Mouse (Mus musculus): ENCODE measurements around the gene Zfp112. TPM values are rescaled to one million over a fixed set of nuclear protein-coding genes. Genes with fewer than 3 reads are reported as not detected.

Zfp112 gene
- total RNA-seq, 2 experiments from 2014 or later, result 7.5 to 9.1 TPM

DNA sequence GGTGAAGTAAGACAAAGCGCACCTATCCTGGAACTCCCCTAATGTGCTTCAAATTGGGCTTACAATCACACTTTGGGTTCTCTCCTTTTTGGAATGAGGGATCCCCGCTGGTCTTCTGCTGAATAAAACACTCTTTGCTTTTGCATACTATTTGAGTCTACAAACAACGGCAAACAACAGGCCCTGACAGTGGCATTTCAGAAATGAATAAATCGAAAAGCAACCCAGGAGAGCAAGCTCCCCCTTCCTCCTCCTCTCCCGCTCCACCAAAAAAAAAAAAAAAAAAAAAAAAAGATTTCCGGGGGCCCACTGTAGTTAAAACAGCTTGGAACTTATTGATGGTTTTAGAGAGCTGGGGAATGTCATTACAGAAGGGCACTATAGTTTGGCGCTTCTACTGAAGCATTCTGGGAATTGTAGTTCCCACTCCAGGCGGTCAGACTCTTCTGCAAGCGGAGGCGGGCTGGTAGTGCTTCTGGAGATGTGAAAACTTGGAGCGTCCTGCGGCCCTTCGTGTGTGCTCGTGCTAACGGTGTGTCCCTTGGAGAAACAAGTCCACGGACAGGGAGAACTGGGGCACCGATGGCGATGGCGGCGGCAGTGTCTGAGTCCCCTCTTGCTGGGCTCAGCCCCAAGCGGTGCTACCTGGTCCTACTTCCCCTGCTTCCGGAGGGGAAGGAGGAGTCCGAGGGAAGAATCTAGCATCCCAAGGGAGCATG, 62.7 kb downstream of the Zfp112 start, which contains the start of gene Zfp114:
Gene Zfp114 (plus strand): TSS at position 443 of the 719 bp plus-strand sequence.
- DNase-seq (ENCODE audit: low spot score in 2 of 2), result peak; percentile 70 to 82
- intact Hi-C loops (cut with DNase I), result loop anchor here (2.0 kb wide), 1 partner anchor 62 kb away; the partner anchor contains the start of gene Zfp112

- intact Hi-C loops (cut with DNase I), result loop anchor here (2.0 kb wide), 1 partner anchor 63 kb away; the partner anchor contains the start of gene Zfp112
- no peak for DNase-seq (ENCODE audit: low spot score in 2 of 2)
Observed at GRCm38 (mm10) chr7:24175337-24175711, 63.2 kb downstream of the Zfp112 start.

Other genes starting within 250 kb of the Zfp112 start
- not detected for gene Vmn1r177, start 245.9 kb upstream of the Zfp112 start, total RNA-seq (2021)
- not detected for gene Vmn1r178, start 220.3 kb upstream of the Zfp112 start, total RNA-seq (2021)
- gene Vmn1r179, start 185.3 kb upstream of the Zfp112 start, total RNA-seq (2021), result not detected
- not detected for gene Vmn1r180, start 161.7 kb upstream of the Zfp112 start, total RNA-seq (2021)
- gene Vmn1r181, start 137.7 kb upstream of the Zfp112 start, total RNA-seq (2021), result not detected
- gene V1rd19, start 110.6 kb upstream of the Zfp112 start, total RNA-seq (2021), result not detected
- not detected for gene Vmn1r183, start 59.1 kb upstream of the Zfp112 start, total RNA-seq (2021)
- 10 to 100 TPM; 29.5 to 31.7 TPM for gene Zfp180, start 30.4 kb upstream of the Zfp112 start, total RNA-seq (2021)
- 10 to 100 TPM; 20.2 to 22.8 TPM for gene Zfp235, start 21.9 kb downstream of the Zfp112 start, total RNA-seq (2021)
- 1 to 10 TPM; 3.7 TPM for gene Zfp114, start 62.7 kb downstream of the Zfp112 start, total RNA-seq (2021)
- gene Zfp111, start 99.1 kb downstream of the Zfp112 start, total RNA-seq (2021), result 10 to 100 TPM in 1 of 2 experiments, 1 to 10 TPM in 1; 8.7 to 12.2 TPM
- 1 to 10 TPM; 6.3 to 7.0 TPM for gene Zfp109, start 125.2 kb downstream of the Zfp112 start, total RNA-seq (2021)
- gene Zfp108, start 142.5 kb downstream of the Zfp112 start, total RNA-seq (2021), result 1 to 10 TPM; 6.1 to 7.5 TPM
- 10 to 100 TPM; 12.3 to 13.2 TPM for gene Zfp93, start 158.1 kb downstream of the Zfp112 start, total RNA-seq (2021)
- gene Zfp61, start 188.9 kb downstream of the Zfp112 start, total RNA-seq (2021), result 10 to 100 TPM; 17.8 to 22.0 TPM
- 10 to 100 TPM; 16.1 to 16.3 TPM for gene Zfp94, start 204.4 kb downstream of the Zfp112 start, total RNA-seq (2021)
- gene Tescl, start 221.6 kb downstream of the Zfp112 start, total RNA-seq (2021), result not detected
- not detected for gene Lypd5, start 236.9 kb downstream of the Zfp112 start, total RNA-seq (2021)